Mouse (Mus musculus): ENCODE measurements around the gene Col1a2. TPM values are rescaled to one million over a fixed set of nuclear protein-coding genes. Genes with fewer than 3 reads are reported as not detected.

Col1a2 gene
- polyA plus RNA-seq, 1 experiment from 2014 or later = 199 TPM

- H3K9ac ChIP-seq = no peak overlapping the region
- no peaks in the 10 kb centered on the region for H3K36me3 ChIP-seq (replicated peaks; ENCODE audit: control insufficient read depth, insufficient read depth)
- no peak for ATAC-seq (ENCODE audit: low FRiP score)
- H3K27me3 ChIP-seq (ENCODE audit: control insufficient read depth, insufficient read depth, low read length) = no peaks in the 10 kb centered on the region
- H3K4me3 ChIP-seq (replicated peaks; ENCODE audit: low read length) = no peak overlapping the region
- no peak overlapping the region for H3K4me2 ChIP-seq (replicated peaks)
- no peak for DNase-seq (ENCODE audit: low spot score)
- WGBS = 57% methylated on average over 6 of the region's 6 CpGs
- H3K4me1 ChIP-seq (replicated peaks; ENCODE audit: control insufficient read depth, insufficient read depth, low read length) = no peaks in the 10 kb centered on the region
- no peaks in the 10 kb centered on the region for H3K9me3 ChIP-seq (ENCODE audit: control insufficient read depth, low read length)
- no peak overlapping the region for H3K27ac ChIP-seq
Observed at GRCm38 (mm10) chr6:4544554-4544953, 39.9 kb downstream of the Col1a2 start.

- 55% methylated on average over 8 of the region's 8 CpGs for WGBS
- ATAC-seq (ENCODE audit: low FRiP score) = no peak
- no peak for DNase-seq (ENCODE audit: low spot score)
- no peaks in the 10 kb centered on the region for H3K36me3 ChIP-seq (replicated peaks; ENCODE audit: control insufficient read depth, insufficient read depth)
- H3K9ac ChIP-seq = no peak overlapping the region
- no peak overlapping the region for H3K4me3 ChIP-seq (replicated peaks; ENCODE audit: low read length)
- H3K4me2 ChIP-seq (replicated peaks) = no peak overlapping the region
- no peaks in the 10 kb centered on the region for H3K9me3 ChIP-seq (ENCODE audit: control insufficient read depth, low read length)
- no peak overlapping the region for H3K27ac ChIP-seq
- no peaks in the 10 kb centered on the region for H3K4me1 ChIP-seq (replicated peaks; ENCODE audit: control insufficient read depth, insufficient read depth, low read length)
- H3K27me3 ChIP-seq (ENCODE audit: control insufficient read depth, insufficient read depth, low read length) = no peaks in the 10 kb centered on the region
Observed at GRCm38 (mm10) chr6:4545727-4546126, 41.1 kb downstream of the Col1a2 start.

- Histone ChIP-seq H3K36me3 (replicated peaks; ENCODE audit: control insufficient read depth, insufficient read depth) (no peaks in the 10 kb centered on the region), H3K27me3 (ENCODE audit: control insufficient read depth, insufficient read depth, low read length) (no peaks in the 10 kb centered on the region), H3K9me3 (ENCODE audit: control insufficient read depth, low read length) (no peaks in the 10 kb centered on the region), H3K27ac (no peak overlapping the region), H3K4me1 (replicated peaks; ENCODE audit: control insufficient read depth, insufficient read depth, low read length) (peaks cover 2% of the 10 kb centered on the region), H3K4me2 (replicated peaks) (no peak overlapping the region), H3K9ac (no peak overlapping the region), H3K4me3 (replicated peaks; ENCODE audit: low read length) (no peak overlapping the region)
- DNase-seq (ENCODE audit: low spot score) = no peak
- WGBS = 83% methylated on average over 4 of the region's 4 CpGs
- no peak for ATAC-seq (ENCODE audit: low FRiP score)
Observed at GRCm38 (mm10) chr6:4548894-4549293, 44.3 kb downstream of the Col1a2 start.

GRCm38 (mm10) chr6:4549846-4550548 lies 45.4 kb downstream of the Col1a2 start:
- Histone ChIP-seq H3K9ac (no peak overlapping the region), H3K4me1 (replicated peaks; ENCODE audit: control insufficient read depth, insufficient read depth, low read length) (peaks cover 13% of the 10 kb centered on the region), H3K27me3 (ENCODE audit: control insufficient read depth, insufficient read depth, low read length) (no peaks in the 10 kb centered on the region), H3K4me3 (replicated peaks; ENCODE audit: low read length) (no peak overlapping the region), H3K36me3 (replicated peaks; ENCODE audit: control insufficient read depth, insufficient read depth) (no peaks in the 10 kb centered on the region), H3K27ac (no peak overlapping the region), H3K9me3 (ENCODE audit: control insufficient read depth, low read length) (no peaks in the 10 kb centered on the region), H3K4me2 (replicated peaks) (no peak overlapping the region)
- 0 out of 2 replicates have a peak, but pooled peaks have one; percentile 28 for ATAC-seq (ENCODE audit: low FRiP score)
- 23% methylated on average over 11 of the region's 11 CpGs for WGBS
- DNase-seq (ENCODE audit: low spot score) = no peak

GRCm38 (mm10) chr6:4550549-4550915 lies 45.9 kb downstream of the Col1a2 start:
- Histone ChIP-seq H3K9ac (no peak overlapping the region), H3K9me3 (ENCODE audit: control insufficient read depth, low read length) (no peaks in the 10 kb centered on the region), H3K27ac (no peak overlapping the region), H3K4me1 (replicated peaks; ENCODE audit: control insufficient read depth, insufficient read depth, low read length) (peaks cover 14% of the 10 kb centered on the region), H3K4me3 (replicated peaks; ENCODE audit: low read length) (no peak overlapping the region), H3K27me3 (ENCODE audit: control insufficient read depth, insufficient read depth, low read length) (no peaks in the 10 kb centered on the region), H3K4me2 (replicated peaks) (no peak overlapping the region), H3K36me3 (replicated peaks; ENCODE audit: control insufficient read depth, insufficient read depth) (no peaks in the 10 kb centered on the region)
- no peak for DNase-seq (ENCODE audit: low spot score)
- WGBS = 38% methylated on average over 1 of the region's 1 CpGs
- ATAC-seq (ENCODE audit: low FRiP score) = no peak

- no peak for DNase-seq (ENCODE audit: low spot score)
- H3K4me1 ChIP-seq (replicated peaks; ENCODE audit: control insufficient read depth, insufficient read depth, low read length) = peaks cover 14% of the 10 kb centered on the region
- no peaks in the 10 kb centered on the region for H3K36me3 ChIP-seq (replicated peaks; ENCODE audit: control insufficient read depth, insufficient read depth)
- no peaks in the 10 kb centered on the region for H3K27me3 ChIP-seq (ENCODE audit: control insufficient read depth, insufficient read depth, low read length)
- no peaks in the 10 kb centered on the region for H3K9me3 ChIP-seq (ENCODE audit: control insufficient read depth, low read length)
- no peak overlapping the region for H3K4me3 ChIP-seq (replicated peaks; ENCODE audit: low read length)
- H3K9ac ChIP-seq = no peak overlapping the region
- H3K4me2 ChIP-seq (replicated peaks) = no peak overlapping the region
- WGBS = 39% methylated on average over 6 of the region's 6 CpGs
- no peak overlapping the region for H3K27ac ChIP-seq
- ATAC-seq (ENCODE audit: low FRiP score) = peak; percentile 46
Observed at GRCm38 (mm10) chr6:4555366-4555765, 50.8 kb downstream of the Col1a2 start.

GRCm38 (mm10) chr6:4557086-4557485 lies 52.5 kb downstream of the Col1a2 start:
- Histone ChIP-seq H3K9me3 (ENCODE audit: control insufficient read depth, low read length) (no peaks in the 10 kb centered on the region), H3K4me2 (replicated peaks) (no peak overlapping the region), H3K4me1 (replicated peaks; ENCODE audit: control insufficient read depth, insufficient read depth, low read length) (peaks cover 14% of the 10 kb centered on the region), H3K27me3 (ENCODE audit: control insufficient read depth, insufficient read depth, low read length) (no peaks in the 10 kb centered on the region), H3K4me3 (replicated peaks; ENCODE audit: low read length) (no peak overlapping the region), H3K9ac (no peak overlapping the region), H3K36me3 (replicated peaks; ENCODE audit: control insufficient read depth, insufficient read depth) (no peaks in the 10 kb centered on the region), H3K27ac (no peak overlapping the region)
- WGBS = 74% methylated on average over 8 of the region's 8 CpGs
- DNase-seq (ENCODE audit: low spot score) (no peak), ATAC-seq (ENCODE audit: low FRiP score) (no peak)

- Histone ChIP-seq H3K36me3 (replicated peaks; ENCODE audit: control insufficient read depth, insufficient read depth) (no peaks in the 10 kb centered on the region), H3K27ac (no peak overlapping the region), H3K27me3 (ENCODE audit: control insufficient read depth, insufficient read depth, low read length) (no peaks in the 10 kb centered on the region), H3K4me1 (replicated peaks; ENCODE audit: control insufficient read depth, insufficient read depth, low read length) (peaks cover 14% of the 10 kb centered on the region), H3K4me3 (replicated peaks; ENCODE audit: low read length) (no peak overlapping the region), H3K9me3 (ENCODE audit: control insufficient read depth, low read length) (no peaks in the 10 kb centered on the region), H3K4me2 (replicated peaks) (no peak overlapping the region), H3K9ac (no peak overlapping the region)
- WGBS = 11% methylated on average over 7 of the region's 7 CpGs
- peak; percentile 59 for DNase-seq (ENCODE audit: low spot score)
- ATAC-seq (ENCODE audit: low FRiP score) = no peak
Observed at GRCm38 (mm10) chr6:4557678-4558077, 53.1 kb downstream of the Col1a2 start.

- Histone ChIP-seq H3K4me2 (replicated peaks) (no peak overlapping the region), H3K27me3 (ENCODE audit: control insufficient read depth, insufficient read depth, low read length) (no peaks in the 10 kb centered on the region), H3K4me3 (replicated peaks; ENCODE audit: low read length) (no peak overlapping the region), H3K36me3 (replicated peaks; ENCODE audit: control insufficient read depth, insufficient read depth) (no peaks in the 10 kb centered on the region), H3K4me1 (replicated peaks; ENCODE audit: control insufficient read depth, insufficient read depth, low read length) (no peaks in the 10 kb centered on the region), H3K9ac (no peak overlapping the region), H3K27ac (no peak overlapping the region), H3K9me3 (ENCODE audit: control insufficient read depth, low read length) (no peaks in the 10 kb centered on the region)
- ATAC-seq (ENCODE audit: low FRiP score) = no peak
- WGBS = 34% methylated on average over 11 of the region's 11 CpGs
- DNase-seq (ENCODE audit: low spot score) = no peak
Observed at GRCm38 (mm10) chr6:4561156-4561555, 56.5 kb downstream of the Col1a2 start.

GRCm38 (mm10) chr6:4561621-4562020 lies 57.0 kb downstream of the Col1a2 start:
- Histone ChIP-seq H3K27me3 (ENCODE audit: control insufficient read depth, insufficient read depth, low read length) (no peaks in the 10 kb centered on the region), H3K4me3 (replicated peaks; ENCODE audit: low read length) (no peak overlapping the region), H3K4me1 (replicated peaks; ENCODE audit: control insufficient read depth, insufficient read depth, low read length) (no peaks in the 10 kb centered on the region), H3K9ac (no peak overlapping the region), H3K4me2 (replicated peaks) (no peak overlapping the region), H3K36me3 (replicated peaks; ENCODE audit: control insufficient read depth, insufficient read depth) (no peaks in the 10 kb centered on the region), H3K9me3 (ENCODE audit: control insufficient read depth, low read length) (no peaks in the 10 kb centered on the region), H3K27ac (no peak overlapping the region)
- ATAC-seq (ENCODE audit: low FRiP score) (no peak), DNase-seq (ENCODE audit: low spot score) (no peak)

Measured in hindbrain, embryonic 14.5 days (tissue).